Mouse (Mus musculus): Measurements from ENCODE around the gene Sos2. TPM values are rescaled to one million over a fixed set of nuclear protein-coding genes. Genes with fewer than 3 reads are reported as not detected.
A peak's percentile ranks its signal among the peaks of the same experiment; 100 is the strongest.

The Sos2 gene
- 31.2 and 32.6 TPM in 2 replicates for polyA plus RNA-seq (2012; rRNA removed)

- DNase-seq (ENCODE audit: extremely low spot score in 1 of 2, low spot score in 1 of 2) = peak in 1 of 2 experiments; percentile 53
Observed at GRCm38 (mm10) chr12:69681566-69682061, at the start of gene Sos2. TSS of gene Sos2 (minus strand) at chr12:69681852.

- DNase-seq (ENCODE audit: extremely low spot score in 1 of 2, low spot score in 1 of 2) = no peak
Observed at GRCm38 (mm10) chr12:69730306-69730705, 48.7 kb upstream of the Sos2 start.

- no peak for DNase-seq (ENCODE audit: extremely low spot score in 1 of 2, low spot score in 1 of 2)
Observed at GRCm38 (mm10) chr12:69729246-69729645, 47.6 kb upstream of the Sos2 start.

- peak; percentile 89 to 97 for DNase-seq (ENCODE audit: extremely low spot score in 1 of 2, low spot score in 1 of 2)
Observed at GRCm38 (mm10) chr12:69724711-69725460, 43.2 kb upstream of the Sos2 start, which contains the start of the genes L2hgdh and Atp5s. TSS of gene L2hgdh (minus strand) at chr12:69724873. TSS of gene Atp5s (plus strand) at chr12:69724950.

GRCm38 (mm10) chr12:69724018-69724710 lies 42.5 kb upstream of the Sos2 start:
- DNase-seq (ENCODE audit: extremely low spot score in 1 of 2, low spot score in 1 of 2) = no peak

- no peak for DNase-seq (ENCODE audit: extremely low spot score in 1 of 2, low spot score in 1 of 2)
Observed at GRCm38 (mm10) chr12:69723376-69723775, 41.7 kb upstream of the Sos2 start.

- no peak for DNase-seq (ENCODE audit: extremely low spot score in 1 of 2, low spot score in 1 of 2)
Observed at GRCm38 (mm10) chr12:69722857-69723256, 41.2 kb upstream of the Sos2 start.

GRCm38 (mm10) chr12:69713628-69714027 lies 32.0 kb upstream of the Sos2 start:
- no peak for DNase-seq (ENCODE audit: extremely low spot score in 1 of 2, low spot score in 1 of 2)

GRCm38 (mm10) chr12:69704799-69705458 lies 23.3 kb upstream of the Sos2 start:
- DNase-seq (ENCODE audit: extremely low spot score in 1 of 2, low spot score in 1 of 2) = no peak

- DNase-seq (ENCODE audit: extremely low spot score in 1 of 2, low spot score in 1 of 2) = no peak
Observed at GRCm38 (mm10) chr12:69698352-69698751, 16.7 kb upstream of the Sos2 start.

- peak in 1 of 2 experiments; percentile 76 for DNase-seq (ENCODE audit: extremely low spot score in 1 of 2, low spot score in 1 of 2)
Observed at GRCm38 (mm10) chr12:69696746-69697145, 15.1 kb upstream of the Sos2 start.

GRCm38 (mm10) chr12:69693471-69693870 lies 11.8 kb upstream of the Sos2 start:
- no peak for DNase-seq (ENCODE audit: extremely low spot score in 1 of 2, low spot score in 1 of 2)

GRCm38 (mm10) chr12:69690714-69691113 lies 9.1 kb upstream of the Sos2 start:
- no peak for DNase-seq (ENCODE audit: extremely low spot score in 1 of 2, low spot score in 1 of 2)

- no peak for DNase-seq (ENCODE audit: extremely low spot score in 1 of 2, low spot score in 1 of 2)
Observed at GRCm38 (mm10) chr12:69689094-69689493, 7.4 kb upstream of the Sos2 start.

- no peak for DNase-seq (ENCODE audit: extremely low spot score in 1 of 2, low spot score in 1 of 2)
Observed at GRCm38 (mm10) chr12:69688368-69688767, 6.7 kb upstream of the Sos2 start.

GRCm38 (mm10) chr12:69683537-69683936 lies 1.9 kb upstream of the Sos2 start:
- DNase-seq (ENCODE audit: extremely low spot score in 1 of 2, low spot score in 1 of 2) = peak in 1 of 2 experiments; percentile 74

- DNase-seq (ENCODE audit: extremely low spot score in 1 of 2, low spot score in 1 of 2) = no peak
Observed at GRCm38 (mm10) chr12:69682788-69683419, 1.3 kb upstream of the Sos2 start.

- peak; percentile 41 to 82 for DNase-seq (ENCODE audit: extremely low spot score in 1 of 2, low spot score in 1 of 2)
Observed at GRCm38 (mm10) chr12:69682065-69682787, 574 bp upstream of the Sos2 start.

- DNase-seq (ENCODE audit: extremely low spot score in 1 of 2, low spot score in 1 of 2) = peak in 1 of 2 experiments; percentile 56
Observed at GRCm38 (mm10) chr12:69680635-69681565, 752 bp downstream of the Sos2 start.

Data from frontal cortex, adult 2 months (tissue).